Mouse (Mus musculus) stomach, postnatal 0 days (tissue): Measurements from ENCODE around the gene Urb1.

Source experiments
- CTCF ChIP-seq: IDR thresholded peaks from 2 replicates; pipeline ENCODE4 v1.5.1; 2016; ENCODE audit warnings: antibody characterized with exemption, low read depth, mild to moderate bottlenecking, moderate library complexity
- EP300 ChIP-seq: optimal IDR thresholded peaks from 2 replicates; pipeline ENCODE3; 2016; ENCODE audit warnings: antibody characterized with exemption

DNA sequence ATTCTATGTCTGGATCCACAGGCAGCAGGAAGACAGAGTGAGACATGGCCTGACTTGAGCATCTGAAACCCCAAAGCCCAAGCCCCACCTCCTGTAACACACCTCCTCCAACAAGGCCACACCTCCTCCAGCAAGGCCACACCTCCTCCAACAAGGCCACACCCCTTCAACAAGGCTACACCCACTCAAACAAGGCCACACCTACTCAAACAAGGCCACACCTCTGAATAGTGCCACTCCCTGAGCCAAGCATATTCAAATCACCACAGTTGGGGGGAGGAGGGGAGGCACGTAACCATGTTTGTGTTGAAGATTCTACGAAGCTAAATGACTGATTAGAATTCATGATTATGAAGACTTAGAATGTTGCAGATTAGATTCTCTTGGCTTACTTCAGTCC, 108.7 kb downstream of the Urb1 start:
- TF ChIP-seq CTCF (no peak), EP300 (no peak)
